Mouse (Mus musculus) frontal cortex, adult 2 months (tissue): Measurements from ENCODE around the gene Katnal1. TPM values are rescaled to one million over a fixed set of nuclear protein-coding genes. Genes with fewer than 3 reads are reported as not detected.

Source experiments
- DNase-seq, 2 experiments: peaks; one replicate each; pipeline ENCODE4 v3.0.0; 2022; ENCODE audit warnings: low spot score in 1 of 2; ENCODE audit errors: extremely low spot score in 1 of 2
- polyA plus RNA-seq: library from polyadenylated mRNA; depleted of rRNA; stranded (reverse); fragments of >200 nt; gene quantifications from 2 replicates; pipeline ENCODE4 v1.2.3, GENCODE M21; 2012

The Katnal1 gene
- polyA plus RNA-seq, 1 experiment = 38.1 TPM

- no peak for DNase-seq
These were observed 38.9 kb downstream of the Katnal1 start for GRCm38 (mm10) chr5:148890237-148890636.

GRCm38 (mm10) chr5:148888032-148888431, 41.1 kb downstream of the Katnal1 start:
- DNase-seq = no peak

- DNase-seq = no peak
These were observed 43.1 kb downstream of the Katnal1 start for GRCm38 (mm10) chr5:148885821-148886609.

- no peak for DNase-seq
These were observed 45.4 kb downstream of the Katnal1 start for GRCm38 (mm10) chr5:148883671-148884070.

GRCm38 (mm10) chr5:148879218-148879617, 49.9 kb downstream of the Katnal1 start:
- DNase-seq = no peak

GRCm38 (mm10) chr5:148873116-148873515, 56.0 kb downstream of the Katnal1 start:
- no peak for DNase-seq

GRCm38 (mm10) chr5:148869583-148869982, 59.5 kb downstream of the Katnal1 start:
- no peak for DNase-seq

- DNase-seq = no peak
These were observed 61.4 kb downstream of the Katnal1 start for GRCm38 (mm10) chr5:148867766-148868165.

GRCm38 (mm10) chr5:148867171-148867570, 61.9 kb downstream of the Katnal1 start:
- DNase-seq = no peak

GRCm38 (mm10) chr5:148866571-148866970, 62.5 kb downstream of the Katnal1 start:
- no peak for DNase-seq

GRCm38 (mm10) chr5:148863409-148863808, 65.7 kb downstream of the Katnal1 start:
- no peak for DNase-seq

- no peak for DNase-seq
These were observed 66.3 kb downstream of the Katnal1 start for GRCm38 (mm10) chr5:148862853-148863252.

- DNase-seq = no peak
These were observed 67.0 kb downstream of the Katnal1 start for GRCm38 (mm10) chr5:148862136-148862535.

- no peak for DNase-seq
These were observed 71.6 kb downstream of the Katnal1 start for GRCm38 (mm10) chr5:148857522-148857921.

- DNase-seq = no peak
These were observed 74.1 kb downstream of the Katnal1 start for GRCm38 (mm10) chr5:148855047-148855446.

GRCm38 (mm10) chr5:148854166-148854565, 75.0 kb downstream of the Katnal1 start:
- peak in 1 of 2 experiments; percentile 17 for DNase-seq

- no peak for DNase-seq
These were observed 79.6 kb downstream of the Katnal1 start for GRCm38 (mm10) chr5:148849516-148849915.

- no peak for DNase-seq
These were observed 82.1 kb downstream of the Katnal1 start for GRCm38 (mm10) chr5:148847032-148847431.

- DNase-seq = no peak
These were observed 92.1 kb downstream of the Katnal1 start for GRCm38 (mm10) chr5:148837069-148837468.

- peak; percentile 39 to 76 for DNase-seq
These were observed 97.4 kb downstream of the Katnal1 start for GRCm38 (mm10) chr5:148831596-148832257.

- DNase-seq = no peak
These were observed 98.0 kb downstream of the Katnal1 start for GRCm38 (mm10) chr5:148831141-148831547.

GRCm38 (mm10) chr5:148825732-148826131, 103.4 kb downstream of the Katnal1 start:
- DNase-seq = no peak
